Mouse (Mus musculus) intestine, postnatal 0 days (tissue): Measurements from ENCODE around the gene Tm9sf4. TPM values are rescaled to one million over a fixed set of nuclear protein-coding genes. Genes with fewer than 3 reads are reported as not detected.

Experiments
- ATAC-seq: fragments of 200-750 bp; cut with Nextera tagmentation; 2 replicates; pipeline ENCODE4 v1.8.0; 2017; ENCODE audit warnings: mild to moderate bottlenecking, moderate TSS enrichment, moderate library complexity
- H3K27ac ChIP-seq: fragments of 300-500 bp; sonication (generic); 2 replicates; pipeline ENCODE4 v1.5.1; 2014; ENCODE audit warnings: mild to moderate bottlenecking, low read depth, low read length, moderate library complexity
- H3K27me3 ChIP-seq: fragments of 300-500 bp; sonication (generic); replicated peaks from 2 replicates; pipeline ENCODE4 v1.6.1; 2014; ENCODE audit warnings: low read length, mixed read lengths; ENCODE audit not compliant: control insufficient read depth, insufficient read depth
- H3K36me3 ChIP-seq: fragments of 300-500 bp; sonication (generic); 2 replicates; pipeline ENCODE4 v1.6.1; 2014; ENCODE audit warnings: mild to moderate bottlenecking, moderate library complexity; ENCODE audit not compliant: control insufficient read depth, insufficient read depth
- H3K4me1 ChIP-seq: fragments of 300-500 bp; sonication (generic); replicated peaks from 2 replicates; pipeline ENCODE4 v1.6.1; 2014; ENCODE audit warnings: antibody characterized with exemption, low read length, mixed read lengths; ENCODE audit not compliant: control insufficient read depth, insufficient read depth
- H3K4me2 ChIP-seq: fragments of 300-500 bp; sonication (generic); replicated peaks from 2 replicates; pipeline ENCODE4 v1.6.1; 2014; ENCODE audit warnings: low read depth, mild to moderate bottlenecking, moderate library complexity
- H3K4me3 ChIP-seq: fragments of 300-500 bp; sonication (generic); 2 replicates; pipeline ENCODE4 v1.5.1; 2014; ENCODE audit warnings: low read depth, low read length
- H3K9ac ChIP-seq: fragments of 300-500 bp; sonication (generic); 2 replicates; pipeline ENCODE4 v1.6.1; 2014; ENCODE audit warnings: mild to moderate bottlenecking, low read depth, low read length
- H3K9me3 ChIP-seq: fragments of 300-500 bp; sonication (generic); 2 replicates; pipeline ENCODE4 v1.6.1; 2016; ENCODE audit warnings: mixed run types; ENCODE audit not compliant: control insufficient read depth
- CTCF ChIP-seq: sonication (generic); IDR thresholded peaks from 2 replicates; pipeline ENCODE4 v1.5.1; 2016; ENCODE audit warnings: low read depth, mild to moderate bottlenecking, control low read depth, antibody characterized with exemption, moderate library complexity
- WGBS: fragments of 180-500 bp; shearing (Covaris S2); extraction: QIAGEN DNeasy Blood & Tissue Kit; methylation state at CpG from one replicate; pipeline ENCODE4 v1.1.7; 2014; 5-methylcytosine and 5-hydroxymethylcytosine counted together
- polyA plus RNA-seq: library from polyadenylated mRNA; unstranded; fragments of >200 nt; fragmentation: Nextera tagmentation; extraction: Ambion mirVana; gene quantifications from 2 replicates; pipeline ENCODE4 v1.2.1, GENCODE M21; 2015

Tm9sf4 gene
- polyA plus RNA-seq, 1 experiment from 2014 or later = 64.7 TPM

DNA sequence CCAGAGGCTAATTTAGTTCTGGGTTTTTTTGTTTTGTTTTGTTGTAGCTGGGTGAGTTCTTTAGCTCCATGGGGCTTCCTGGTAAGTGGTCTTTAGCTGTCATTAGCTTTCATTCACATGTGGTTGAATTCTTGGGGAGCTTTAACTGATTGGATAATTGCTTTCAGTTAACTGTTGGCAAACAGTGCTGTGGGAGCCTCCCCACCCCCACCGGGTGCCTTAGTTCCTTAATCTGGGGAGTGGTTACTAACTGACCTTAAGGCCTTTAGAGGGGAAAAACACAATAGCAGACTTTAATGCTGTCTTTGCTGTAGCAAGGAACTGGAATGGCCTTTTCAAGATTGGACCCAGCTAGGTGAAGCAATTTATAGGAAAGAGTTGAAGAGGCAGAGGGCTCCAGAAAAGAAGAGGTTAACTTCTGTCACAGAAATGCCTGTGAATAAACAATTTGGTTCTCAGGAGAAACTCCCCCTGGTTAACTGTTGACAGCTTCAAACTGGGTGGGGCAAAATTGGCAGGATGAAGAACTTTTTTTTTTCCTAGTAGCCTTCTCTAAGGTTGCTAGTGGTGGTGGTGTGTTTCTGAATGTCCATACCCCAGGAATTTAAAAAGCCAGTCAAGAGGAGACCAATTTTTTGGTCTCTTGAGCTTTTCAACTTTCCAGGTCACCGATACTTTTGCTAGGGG is 7.2 kb downstream of the Tm9sf4 start:
- 20% methylated on average over 2 of the region's 2 CpGs for WGBS
- H3K4me2 ChIP-seq = no peak overlapping the region
- ATAC-seq = no peak
- H3K27ac ChIP-seq = peak overlapping the region; percentile 46; the same call in 1 of the 2 replicates
- H3K4me3 ChIP-seq = no peak overlapping the region
- H3K27me3 ChIP-seq = no peaks in the 10 kb centered on the region
- H3K9me3 ChIP-seq = no peaks in the 10 kb centered on the region
- H3K4me1 ChIP-seq = peaks cover 6% of the 10 kb centered on the region
- no peak overlapping the region for H3K9ac ChIP-seq
- TF ChIP-seq CTCF = no peak
- H3K36me3 ChIP-seq = peaks cover 6% of the 10 kb centered on the region; the same call in 1 of the 2 replicates

DNA sequence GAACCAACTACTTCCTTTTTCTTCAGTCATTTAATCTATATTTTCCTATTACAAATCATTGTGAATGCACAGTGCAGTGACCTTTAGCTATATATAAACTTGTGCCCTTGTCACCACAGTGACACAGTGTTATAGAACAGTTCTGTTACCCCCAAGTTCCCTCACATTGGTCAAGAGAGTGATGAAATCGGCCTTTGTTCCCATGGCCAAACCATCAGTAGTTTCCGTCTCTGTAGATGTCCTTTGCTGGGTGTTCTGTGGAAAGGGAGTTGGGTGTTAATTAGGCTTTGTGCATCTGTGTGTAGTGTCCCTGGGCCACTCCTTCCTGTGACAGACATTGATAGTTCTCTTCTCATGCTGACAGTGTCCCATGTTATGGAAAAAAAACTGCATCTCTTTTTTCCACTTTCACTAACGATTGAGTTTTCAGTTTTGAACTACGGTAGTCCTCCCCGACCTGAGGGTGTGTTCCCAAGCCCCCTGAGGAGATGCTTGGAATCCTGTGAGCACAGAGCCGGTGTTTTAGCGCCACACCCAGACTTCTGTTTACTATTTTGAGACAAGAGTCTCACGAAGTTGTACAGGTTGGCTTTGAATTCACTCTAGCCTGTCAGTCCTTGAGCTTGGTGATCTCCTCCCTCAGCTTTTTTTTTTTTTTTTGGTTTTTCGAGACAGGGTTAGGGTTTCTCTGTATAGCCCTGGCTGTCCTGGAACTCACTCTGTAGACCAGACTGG is 9.6 kb downstream of the Tm9sf4 start:
- Histone ChIP-seq H3K4me2 (no peak overlapping the region), H3K9ac (no peak overlapping the region), H3K4me3 (no peak overlapping the region), H3K36me3 (no peaks in the 10 kb centered on the region), H3K4me1 (peaks cover 6% of the 10 kb centered on the region), H3K27ac (no peak overlapping the region), H3K9me3 (no peaks in the 10 kb centered on the region), H3K27me3 (no peaks in the 10 kb centered on the region)
- WGBS = 80% methylated on average over 9 of the region's 9 CpGs
- no peak for TF ChIP-seq CTCF
- ATAC-seq = peak; percentile 23; the same call in 1 of the 2 replicates

GRCm38 (mm10) chr2:153171966-153172365 is 10.9 kb downstream of the Tm9sf4 start:
- Histone ChIP-seq H3K4me3 (no peak overlapping the region), H3K4me1 (peaks cover 6% of the 10 kb centered on the region), H3K27ac (no peak overlapping the region), H3K27me3 (no peaks in the 10 kb centered on the region), H3K36me3 (no peaks in the 10 kb centered on the region), H3K9me3 (no peaks in the 10 kb centered on the region), H3K9ac (no peak overlapping the region), H3K4me2 (0 out of 2 replicates have a peak overlapping the region, but pooled peaks have one; percentile 21)
- no peak for TF ChIP-seq CTCF
- ATAC-seq = peak; percentile 53
- 49% methylated on average over 5 of the region's 5 CpGs for WGBS

- Histone ChIP-seq H3K9me3 (no peaks in the 10 kb centered on the region), H3K4me1 (no peaks in the 10 kb centered on the region), H3K4me3 (no peak overlapping the region), H3K27ac (no peak overlapping the region; the same call in 1 of the 2 replicates), H3K4me2 (no peak overlapping the region), H3K27me3 (no peaks in the 10 kb centered on the region), H3K9ac (no peak overlapping the region), H3K36me3 (peaks cover 8% of the 10 kb centered on the region)
- ATAC-seq = no peak
- no peak for TF ChIP-seq CTCF
- WGBS = 42% methylated on average over 8 of the region's 8 CpGs
Observed at GRCm38 (mm10) chr2:153175995-153176570, 15.0 kb downstream of the Tm9sf4 start.

DNA sequence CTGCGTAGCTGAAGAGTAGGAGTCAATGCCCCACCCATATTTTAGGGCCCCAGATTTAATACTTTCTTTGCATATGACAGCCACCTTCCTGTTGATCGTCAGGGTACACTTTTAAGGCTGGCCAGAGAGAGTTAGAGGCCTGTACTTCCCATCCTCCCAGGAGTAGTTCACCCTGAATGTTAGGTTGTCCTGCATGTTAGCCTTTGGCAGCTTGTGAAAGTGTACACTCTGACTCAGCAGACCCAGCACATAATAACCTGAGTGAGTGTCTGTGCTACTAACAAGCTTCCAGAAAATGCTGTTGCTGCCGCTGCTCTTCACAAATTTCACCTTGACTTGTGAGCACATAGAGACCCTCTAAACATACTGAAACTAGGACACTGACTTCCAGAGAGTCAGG is 16.1 kb downstream of the Tm9sf4 start:
- peaks cover 12% of the 10 kb centered on the region for H3K36me3 ChIP-seq
- no peaks in the 10 kb centered on the region for H3K4me1 ChIP-seq
- H3K4me2 ChIP-seq = no peak overlapping the region
- H3K4me3 ChIP-seq = no peak overlapping the region
- 60% methylated on average over 3 of the region's 3 CpGs for WGBS
- H3K27me3 ChIP-seq = no peaks in the 10 kb centered on the region
- TF ChIP-seq CTCF = no peak
- H3K9me3 ChIP-seq = no peaks in the 10 kb centered on the region
- no peak overlapping the region for H3K9ac ChIP-seq
- no peak for ATAC-seq
- H3K27ac ChIP-seq = no peak overlapping the region

DNA sequence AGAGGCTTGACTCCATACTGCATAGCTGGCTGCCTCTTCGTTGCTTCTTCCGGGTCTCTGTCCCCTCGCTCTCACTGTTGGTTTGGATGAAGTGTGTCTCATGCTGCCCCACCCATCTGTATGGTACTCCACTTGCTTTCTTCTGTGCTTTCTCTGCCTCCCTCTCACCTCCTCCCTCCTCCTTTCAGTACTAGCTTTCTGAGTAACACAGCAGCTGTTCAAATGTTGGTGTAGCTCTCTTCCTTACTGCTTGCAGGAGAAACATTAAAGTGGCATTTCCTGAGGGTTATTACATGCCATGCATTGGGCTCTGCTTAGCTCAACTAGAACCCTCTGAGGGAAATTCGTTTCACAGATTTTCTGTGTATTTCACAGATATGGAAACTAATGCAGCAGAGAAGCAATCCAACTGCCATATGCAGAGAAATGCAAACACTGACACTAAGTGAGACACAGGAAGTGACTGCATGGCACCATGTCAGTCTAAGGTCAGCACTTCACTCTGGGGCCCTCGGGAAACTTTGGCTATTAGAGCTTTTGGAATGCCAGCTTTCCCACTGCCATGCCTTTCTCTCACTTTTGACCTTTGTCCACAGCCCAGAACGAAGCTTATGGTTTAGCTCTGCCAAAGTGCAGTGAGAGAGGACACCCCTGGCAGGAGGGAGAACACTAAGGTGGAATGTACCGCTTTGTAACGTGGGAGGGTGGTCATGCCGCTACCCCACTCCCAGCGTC is 18.2 kb downstream of the Tm9sf4 start:
- no peak for TF ChIP-seq CTCF
- ATAC-seq = peak; percentile 35; the same call in 1 of the 2 replicates

More for the DNA sequence above, 18.2 kb downstream of the Tm9sf4 start:
- 71% methylated on average over 10 of the region's 10 CpGs for WGBS
- Histone ChIP-seq H3K9ac (no peak overlapping the region), H3K4me1 (no peaks in the 10 kb centered on the region), H3K4me2 (no peak overlapping the region), H3K36me3 (peaks cover 28% of the 10 kb centered on the region), H3K27me3 (no peaks in the 10 kb centered on the region), H3K27ac (no peak overlapping the region), H3K4me3 (no peak overlapping the region), H3K9me3 (no peaks in the 10 kb centered on the region)
